Mouse (Mus musculus): ENCODE data around the gene Ccpg1. TPM values are rescaled to one million over a fixed set of nuclear protein-coding genes. Genes with fewer than 3 reads are reported as not detected.
A peak's percentile ranks its signal among the peaks of the same experiment; 100 is the strongest.

Ccpg1 gene
- 70.8 and 81.8 TPM in 2 replicates for polyA plus RNA-seq (2012; rRNA removed)

DNA sequence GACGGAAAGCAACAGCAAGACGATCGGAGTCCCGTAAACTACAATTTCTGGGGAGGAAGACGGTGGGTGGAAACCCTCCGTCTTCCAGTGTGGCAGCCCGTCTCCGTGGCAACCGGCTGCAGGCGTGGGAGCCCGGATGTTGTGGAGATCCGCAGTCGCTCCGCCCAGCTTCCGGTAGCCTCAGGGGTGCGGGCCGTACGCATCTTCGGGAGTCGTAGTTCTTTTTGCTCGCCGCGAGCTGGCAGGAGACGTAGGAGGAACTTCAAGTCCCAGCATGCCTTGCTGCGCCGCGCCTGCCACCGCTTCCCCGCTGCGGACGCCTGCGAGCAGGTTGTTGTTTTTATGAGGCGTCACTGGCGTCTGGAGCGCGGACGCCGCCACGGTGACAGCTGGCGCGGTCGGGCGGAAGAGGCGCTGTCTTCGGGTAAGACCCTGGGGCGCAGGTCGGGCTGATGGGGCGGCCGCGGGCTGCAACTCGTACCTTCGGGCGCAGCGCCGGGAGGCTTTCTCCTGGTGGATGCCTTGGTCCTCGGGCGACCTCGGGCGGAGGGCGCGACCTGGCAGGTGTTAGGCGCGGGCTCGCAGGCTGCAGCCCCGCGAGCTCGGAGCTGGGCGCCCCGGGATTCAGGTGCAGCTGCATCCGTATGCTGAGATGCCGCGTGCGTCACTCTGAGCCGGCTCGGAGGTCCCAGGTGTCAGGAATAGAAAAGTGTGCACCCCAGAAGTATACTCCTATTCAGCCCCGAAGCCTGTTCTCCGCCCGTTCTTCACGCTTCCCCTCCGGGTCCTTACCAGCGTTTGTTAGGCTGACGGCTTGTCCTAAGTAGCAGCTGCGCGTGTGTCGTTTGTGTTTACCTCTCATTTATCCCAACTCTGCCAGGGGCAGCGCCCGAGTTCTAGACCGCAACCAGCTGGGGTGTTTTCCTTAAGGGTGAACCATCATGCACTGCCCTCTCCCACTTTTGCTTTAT, at the start of gene Ccpg1, which contains the start of gene Ccpg1os:
Gene Ccpg1, plus strand, starts transcription at position 180 of the 971 bp plus-strand sequence.
Gene Ccpg1os, minus strand, starts transcription at position 133 of the 971 bp plus-strand sequence.
- TF ChIP-seq CTCF (IDR thresholded peaks at IDR 0.05; ENCODE audit: extremely low read depth, insufficient read depth, low read length) (no peak), POLR2A (IDR thresholded peaks at IDR 0.05; ENCODE audit: extremely low read depth, insufficient read depth, low read length) (peak; percentile 79)
- Histone ChIP-seq H3K4me3 (ENCODE audit: insufficient read depth, low read length) (peak within 1 kb of the TSS; percentile 70), H3K4me1 (ENCODE audit: control insufficient read depth, insufficient read depth, low read length) (peaks cover 4% of the 10 kb centered on the region; the same call in 1 of the 2 replicates), H3K27ac (ENCODE audit: insufficient read depth, low read length) (peak within 1 kb of the TSS; percentile 66)

DNA sequence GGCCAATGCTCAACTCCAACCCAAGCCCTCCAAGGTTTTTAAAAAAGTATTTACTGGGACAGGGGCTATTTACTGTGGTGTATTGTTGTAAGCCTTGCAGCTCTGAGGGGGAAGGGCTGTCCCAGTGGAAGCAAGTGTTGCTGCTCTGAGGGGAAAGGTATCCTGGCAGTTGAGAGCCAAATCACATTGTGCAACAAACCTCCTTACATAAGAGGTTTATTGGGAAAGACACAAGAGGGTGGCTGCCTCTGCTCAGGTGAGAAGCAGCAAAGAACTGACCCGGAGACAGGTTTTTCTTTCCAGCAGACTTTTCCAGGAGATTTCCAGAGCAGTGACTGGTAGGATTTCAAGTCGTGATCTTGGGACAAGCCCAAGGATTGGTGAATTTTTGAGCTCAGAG, 48.9 kb upstream of the Ccpg1 start:
- H3K4me1 ChIP-seq (ENCODE audit: control insufficient read depth, insufficient read depth, low read length): no peaks in the 10 kb centered on the region
- no peak overlapping the region for H3K27ac ChIP-seq (ENCODE audit: insufficient read depth, low read length)
- H3K4me3 ChIP-seq (ENCODE audit: insufficient read depth, low read length): no peak overlapping the region
- TF ChIP-seq POLR2A (IDR thresholded peaks at IDR 0.05; ENCODE audit: extremely low read depth, insufficient read depth, low read length): no peak

DNA sequence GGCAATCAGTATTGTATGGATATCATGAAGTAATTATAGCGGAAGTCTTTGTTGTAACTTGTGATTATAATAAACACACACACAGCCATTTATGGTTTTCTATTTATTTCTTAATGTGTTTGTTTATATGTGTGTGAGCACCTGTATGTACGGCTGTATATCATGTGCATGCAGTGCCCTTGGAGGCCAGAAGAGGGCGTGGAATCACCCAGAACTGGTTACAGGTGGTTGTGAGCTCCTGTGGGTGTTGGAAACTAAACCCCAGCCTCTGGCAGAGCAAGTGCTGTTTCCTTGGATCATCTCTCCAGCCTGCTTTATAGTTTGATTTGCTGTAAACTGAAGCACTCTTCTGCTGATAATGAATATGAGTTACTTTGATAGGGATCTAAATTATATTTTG, 41.8 kb upstream of the Ccpg1 start:
- TF ChIP-seq CTCF (IDR thresholded peaks at IDR 0.05; ENCODE audit: extremely low read depth, insufficient read depth, low read length): 0 out of 2 replicates have a peak, but pooled peaks have one; percentile 4
- TF ChIP-seq POLR2A (IDR thresholded peaks at IDR 0.05; ENCODE audit: extremely low read depth, insufficient read depth, low read length): no peak
- Histone ChIP-seq H3K27ac (ENCODE audit: insufficient read depth, low read length) (no peak overlapping the region), H3K4me3 (ENCODE audit: insufficient read depth, low read length) (no peak overlapping the region), H3K4me1 (ENCODE audit: control insufficient read depth, insufficient read depth, low read length) (no peaks in the 10 kb centered on the region)

DNA sequence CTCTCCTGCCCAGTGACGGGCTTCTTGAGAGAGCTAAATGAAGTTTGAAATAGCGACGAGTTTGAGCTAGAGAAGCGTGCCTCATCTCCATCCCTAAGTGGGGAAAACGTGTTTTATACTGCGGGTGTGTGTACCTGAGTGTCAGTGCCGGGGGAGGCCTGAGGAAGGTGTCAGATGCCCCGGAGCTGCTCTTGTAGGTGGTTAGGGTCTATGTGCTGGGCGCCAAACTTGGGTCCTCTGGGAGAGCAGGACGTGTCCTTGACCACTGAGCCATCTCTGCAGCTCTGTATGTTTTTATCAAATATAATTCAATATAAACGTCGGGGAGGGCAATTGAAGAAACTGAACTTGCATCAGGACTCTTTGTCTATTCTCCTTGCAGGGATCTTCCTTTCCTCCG, 40.9 kb upstream of the Ccpg1 start:
- no peak overlapping the region for H3K4me3 ChIP-seq (ENCODE audit: insufficient read depth, low read length)
- no peak overlapping the region for H3K27ac ChIP-seq (ENCODE audit: insufficient read depth, low read length)
- no peak for TF ChIP-seq CTCF (IDR thresholded peaks at IDR 0.05; ENCODE audit: extremely low read depth, insufficient read depth, low read length)
- no peak for TF ChIP-seq POLR2A (IDR thresholded peaks at IDR 0.05; ENCODE audit: extremely low read depth, insufficient read depth, low read length)
- no peaks in the 10 kb centered on the region for H3K4me1 ChIP-seq (ENCODE audit: control insufficient read depth, insufficient read depth, low read length)

DNA sequence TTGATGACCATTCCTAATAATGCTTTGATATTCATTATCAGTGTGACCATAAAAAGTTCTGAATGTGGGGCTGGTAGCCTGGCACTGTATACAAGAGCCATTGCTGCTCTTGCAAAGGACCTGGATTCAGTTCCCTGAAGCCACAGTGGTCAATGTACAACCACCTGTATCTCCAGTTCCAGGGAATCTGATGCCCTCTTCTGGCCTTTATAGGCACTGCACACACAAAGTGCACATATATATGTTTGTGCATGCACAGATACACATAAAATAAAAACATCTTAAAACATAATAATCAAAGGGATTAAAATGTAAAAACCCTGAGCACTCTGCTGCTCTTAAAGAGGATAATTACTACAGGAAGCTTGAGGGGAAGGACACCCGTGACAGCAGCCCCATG, 38.2 kb upstream of the Ccpg1 start:
- H3K4me3 ChIP-seq (ENCODE audit: insufficient read depth, low read length): no peak overlapping the region
- H3K27ac ChIP-seq (ENCODE audit: insufficient read depth, low read length): no peak overlapping the region
- H3K4me1 ChIP-seq (ENCODE audit: control insufficient read depth, insufficient read depth, low read length): no peaks in the 10 kb centered on the region
- TF ChIP-seq POLR2A (IDR thresholded peaks at IDR 0.05; ENCODE audit: extremely low read depth, insufficient read depth, low read length): no peak
- TF ChIP-seq CTCF (IDR thresholded peaks at IDR 0.05; ENCODE audit: extremely low read depth, insufficient read depth, low read length): no peak

DNA sequence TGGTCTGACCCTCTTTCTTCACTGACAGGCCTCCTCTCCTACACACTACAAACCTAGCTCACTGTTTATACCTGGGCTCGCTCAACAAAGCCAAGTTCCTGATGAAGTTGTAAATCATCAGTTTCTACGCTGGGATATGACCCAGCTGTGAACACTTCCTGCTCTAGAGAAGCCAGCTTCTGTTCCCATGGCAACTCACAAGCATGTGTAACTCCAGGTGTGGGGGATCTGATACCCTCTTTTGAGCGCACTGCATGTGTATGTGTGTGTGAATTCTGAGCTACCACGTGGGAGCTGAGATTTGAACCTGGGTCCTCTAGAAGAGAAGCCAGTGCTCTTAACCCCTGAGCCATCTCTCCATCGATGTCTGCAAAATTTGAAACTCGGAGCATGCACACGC, 35.7 kb upstream of the Ccpg1 start:
- TF ChIP-seq POLR2A (IDR thresholded peaks at IDR 0.05; ENCODE audit: extremely low read depth, insufficient read depth, low read length) (no peak), CTCF (IDR thresholded peaks at IDR 0.05; ENCODE audit: extremely low read depth, insufficient read depth, low read length) (no peak)
- Histone ChIP-seq H3K4me3 (ENCODE audit: insufficient read depth, low read length) (no peak overlapping the region), H3K27ac (ENCODE audit: insufficient read depth, low read length) (no peak overlapping the region), H3K4me1 (ENCODE audit: control insufficient read depth, insufficient read depth, low read length) (no peaks in the 10 kb centered on the region)

DNA sequence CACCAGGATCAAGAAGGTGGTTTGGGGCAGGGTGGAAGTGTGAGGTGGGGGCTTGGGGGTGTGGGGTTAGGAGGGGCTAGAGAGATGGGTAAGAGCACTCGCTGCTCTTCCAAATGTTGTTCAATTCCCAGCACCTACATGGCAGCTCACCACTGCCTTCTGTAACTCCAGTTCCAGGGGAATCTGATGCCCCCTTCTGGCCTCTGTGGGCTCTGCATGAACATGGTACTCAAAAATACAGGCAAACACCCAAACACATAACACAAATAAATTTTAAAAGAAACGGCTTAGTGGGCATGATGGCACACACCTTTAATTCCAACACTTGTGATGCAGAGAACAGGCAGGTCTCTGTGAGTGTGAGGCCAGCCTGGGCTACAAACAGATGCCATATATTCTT, 30.5 kb upstream of the Ccpg1 start:
- no peak overlapping the region for H3K4me3 ChIP-seq (ENCODE audit: insufficient read depth, low read length)
- no peak overlapping the region for H3K27ac ChIP-seq (ENCODE audit: insufficient read depth, low read length)
- no peaks in the 10 kb centered on the region for H3K4me1 ChIP-seq (ENCODE audit: control insufficient read depth, insufficient read depth, low read length)
- TF ChIP-seq CTCF (IDR thresholded peaks at IDR 0.05; ENCODE audit: extremely low read depth, insufficient read depth, low read length): peak; percentile 34
- TF ChIP-seq POLR2A (IDR thresholded peaks at IDR 0.05; ENCODE audit: extremely low read depth, insufficient read depth, low read length): no peak

DNA sequence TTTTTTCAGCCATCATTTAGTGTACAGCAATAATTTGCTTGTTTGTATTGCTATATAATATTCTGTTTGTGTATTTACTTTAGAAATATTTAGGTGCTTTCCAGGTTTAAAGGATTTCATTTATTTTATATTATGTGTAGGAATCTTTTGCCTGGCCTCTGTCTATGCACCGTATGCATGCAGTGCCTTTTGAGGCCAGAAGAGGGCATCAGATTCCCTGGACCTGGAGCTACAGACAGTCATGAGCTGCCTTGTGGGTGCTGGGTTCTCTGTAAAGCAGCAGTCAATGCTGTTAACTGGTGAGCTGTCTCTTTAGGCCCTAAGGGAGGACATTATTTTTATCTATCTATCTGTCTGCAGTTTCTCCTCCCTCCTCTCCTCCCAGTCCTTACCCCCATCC, 29.7 kb upstream of the Ccpg1 start:
- TF ChIP-seq CTCF (IDR thresholded peaks at IDR 0.05; ENCODE audit: extremely low read depth, insufficient read depth, low read length) (peak; percentile 59), POLR2A (IDR thresholded peaks at IDR 0.05; ENCODE audit: extremely low read depth, insufficient read depth, low read length) (no peak)
- H3K4me3 ChIP-seq (ENCODE audit: insufficient read depth, low read length): no peak overlapping the region

DNA sequence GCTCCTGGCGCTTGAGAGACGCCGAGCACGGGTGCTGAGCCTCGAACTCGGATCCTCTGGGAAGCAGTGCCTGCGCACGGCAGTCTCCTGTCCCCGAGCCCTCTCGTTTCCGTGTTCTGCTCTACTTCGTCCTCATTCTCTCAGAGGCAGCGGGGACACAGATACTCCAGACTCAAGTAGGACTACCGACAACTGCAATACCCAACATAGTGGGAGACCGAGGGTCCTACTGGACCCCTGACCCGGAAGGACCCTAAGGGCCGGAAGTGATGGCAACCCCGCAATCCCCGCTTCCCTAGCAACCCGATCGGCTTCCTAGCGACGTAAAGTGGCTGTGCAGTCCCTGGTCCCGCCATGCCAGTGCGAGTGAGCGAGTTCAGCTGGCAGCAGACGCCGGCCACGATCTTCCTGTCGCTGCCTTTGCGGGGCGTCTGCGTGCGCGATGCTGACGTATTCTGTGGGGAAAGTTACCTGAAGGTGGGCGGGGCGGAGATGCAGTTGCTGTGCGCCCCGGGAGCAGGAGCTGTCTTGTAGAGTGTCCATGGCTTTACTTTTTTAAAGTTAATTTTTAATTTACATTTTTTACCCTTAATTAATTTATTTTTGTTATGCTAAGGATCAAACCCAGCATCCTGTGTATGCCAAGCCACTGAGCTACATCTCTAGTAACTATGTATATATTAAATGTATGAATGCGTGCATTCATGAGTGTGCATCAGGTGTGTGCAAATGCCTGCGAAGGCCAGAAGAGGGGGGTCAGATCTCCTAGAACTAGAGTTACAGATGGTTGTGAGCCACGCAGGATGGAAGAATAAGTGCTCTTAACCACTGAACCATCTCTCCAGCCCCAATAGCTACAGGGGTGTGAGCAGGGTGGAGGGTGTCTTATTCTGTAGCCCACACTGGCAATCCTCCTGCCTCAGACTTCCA, 26.4 kb upstream of the Ccpg1 start, which contains the start of the genes Dyx1c1 and Gm44503:
Gene Dyx1c1, plus strand, starts transcription at position 265 of the 930 bp plus-strand sequence.
Gene Gm44503, plus strand, starts transcription at position 332 of the 930 bp plus-strand sequence.
- H3K4me3 ChIP-seq (ENCODE audit: insufficient read depth, low read length): peak within 1 kb of the TSS; percentile 47
- no peak within 1 kb of the TSS for H3K27ac ChIP-seq (ENCODE audit: insufficient read depth, low read length)
- TF ChIP-seq CTCF (IDR thresholded peaks at IDR 0.05; ENCODE audit: extremely low read depth, insufficient read depth, low read length) (no peak), POLR2A (IDR thresholded peaks at IDR 0.05; ENCODE audit: extremely low read depth, insufficient read depth, low read length) (peak; percentile 49; the same call in 1 of the 2 replicates)
- no peaks in the 10 kb centered on the region for H3K4me1 ChIP-seq (ENCODE audit: control insufficient read depth, insufficient read depth, low read length)

More for the DNA sequence above, 29.7 kb upstream of the Ccpg1 start:
- Histone ChIP-seq H3K4me1 (ENCODE audit: control insufficient read depth, insufficient read depth, low read length) (no peaks in the 10 kb centered on the region), H3K27ac (ENCODE audit: insufficient read depth, low read length) (no peak overlapping the region)
